Mouse (Mus musculus) heart, adult 9 months (tissue): ENCODE measurements at regions not wholly inside any gene's neighbourhood (a gene's known extent, or its start where the extent isn't known, plus 50 kb on each side); places are given as distances from the start of the nearest gene placed in this dataset.

Experiments
- DNase-seq, 2 experiments: peaks; one replicate each; pipeline ENCODE4 v3.0.0; 2022; ENCODE audit warnings: low spot score in 2 of 2

GRCm38 (mm10) chr11:111696668-111697067 is 630.7 kb downstream of the Kcnj2 start:
- DNase-seq = no peak

- no peak for DNase-seq
Observed at GRCm38 (mm10) chr11:111699862-111700261, 633.9 kb downstream of the Kcnj2 start.

- no peak for DNase-seq
Observed at GRCm38 (mm10) chr11:111706882-111707281, 640.9 kb downstream of the Kcnj2 start.

- no peak for DNase-seq
Observed at GRCm38 (mm10) chr11:111715401-111715800, 649.4 kb downstream of the Kcnj2 start.

DNA sequence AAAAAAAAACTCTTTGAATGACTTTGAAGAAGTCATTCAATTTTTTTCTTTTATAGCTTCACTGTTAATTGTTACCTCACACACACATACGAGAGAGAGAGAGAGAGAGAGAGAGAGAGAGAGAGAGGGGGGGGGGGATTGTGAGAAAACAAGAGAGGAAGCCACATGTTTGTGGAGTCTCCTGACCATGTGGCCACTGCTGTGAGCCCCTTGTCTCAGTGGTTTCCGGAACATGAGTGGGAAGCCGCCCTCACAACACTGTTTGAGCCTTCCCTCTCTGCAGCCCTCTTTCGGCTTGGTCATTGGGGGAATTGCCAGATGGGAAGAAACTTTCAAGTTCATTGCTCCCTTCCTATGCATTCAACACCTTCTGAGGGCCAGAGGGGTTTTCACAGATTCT is 656.3 kb downstream of the Kcnj2 start:
- no peak for DNase-seq

GRCm38 (mm10) chr11:111728148-111728547 is 662.2 kb downstream of the Kcnj2 start:
- DNase-seq = no peak

- no peak for DNase-seq
Observed at GRCm38 (mm10) chr11:111732096-111732495, 666.1 kb downstream of the Kcnj2 start.

DNA sequence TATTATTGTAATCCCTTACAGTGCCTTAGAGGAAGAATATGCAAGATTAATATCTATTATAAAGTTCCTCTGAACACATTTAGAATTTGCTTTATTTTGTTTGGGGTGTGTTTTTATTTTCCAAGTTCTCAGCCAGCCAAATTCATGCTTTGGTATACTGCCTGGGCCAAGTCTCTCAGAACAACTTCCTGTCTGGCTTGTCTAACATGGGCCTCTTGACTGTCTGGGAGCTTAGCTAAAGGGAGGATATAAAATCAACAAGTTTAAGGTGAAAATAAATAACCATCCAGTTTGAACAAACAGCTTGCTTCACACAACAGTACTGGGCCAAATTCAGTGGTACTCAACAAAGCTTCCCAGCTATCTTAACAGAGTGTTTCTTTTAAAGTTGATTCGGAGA is 669.5 kb downstream of the Kcnj2 start:
- DNase-seq = peak; percentile 31 to 44

DNA sequence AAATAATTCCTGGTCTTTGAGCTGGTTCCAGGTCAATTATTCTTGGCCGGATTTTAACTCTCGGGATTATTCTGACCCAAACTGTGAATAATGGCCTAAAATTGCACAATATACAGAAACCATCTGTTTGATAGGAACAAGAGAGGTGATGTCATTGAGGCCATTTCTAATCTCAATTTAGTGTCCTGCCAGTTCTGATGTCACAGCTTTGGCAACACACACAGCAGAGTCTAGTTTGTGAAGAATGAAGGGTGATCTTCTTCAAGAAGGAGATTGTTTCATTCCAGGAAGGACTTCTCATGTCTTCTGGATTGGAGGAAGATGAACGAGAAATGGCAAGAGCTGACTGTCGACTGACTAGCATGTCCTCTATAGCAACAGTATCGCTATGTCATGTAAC is 670.0 kb downstream of the Kcnj2 start:
- peak; percentile 63 to 85 for DNase-seq

DNA sequence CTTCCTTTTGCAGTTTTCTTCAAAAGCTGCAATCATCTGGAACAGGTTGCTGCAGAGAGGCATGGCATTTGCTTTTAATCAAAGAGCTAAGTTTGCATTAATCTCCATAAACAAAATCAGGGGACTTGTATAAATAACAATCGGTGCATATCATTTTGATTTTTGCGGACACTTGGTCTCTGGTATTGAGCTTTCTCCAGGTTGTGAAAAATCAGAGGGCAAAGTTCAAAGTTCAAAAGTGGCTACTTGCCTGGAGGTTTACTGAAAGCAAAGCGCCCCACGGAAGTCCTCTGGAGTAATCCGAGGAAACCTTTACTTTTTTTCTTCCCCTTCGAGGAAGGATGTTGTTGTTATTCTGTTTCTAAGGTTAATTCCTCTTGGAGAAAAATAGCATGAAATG is 677.4 kb downstream of the Kcnj2 start:
- no peak for DNase-seq

- DNase-seq = peak; percentile 8 to 13
Observed at GRCm38 (mm10) chr11:111747262-111747946, 681.4 kb downstream of the Kcnj2 start.

GRCm38 (mm10) chr11:111747947-111748322 is 682.0 kb downstream of the Kcnj2 start:
- DNase-seq = peak in 1 of 2 experiments; percentile 9

- DNase-seq = no peak
Observed at GRCm38 (mm10) chr11:111748496-111748895, 682.5 kb downstream of the Kcnj2 start.

DNA sequence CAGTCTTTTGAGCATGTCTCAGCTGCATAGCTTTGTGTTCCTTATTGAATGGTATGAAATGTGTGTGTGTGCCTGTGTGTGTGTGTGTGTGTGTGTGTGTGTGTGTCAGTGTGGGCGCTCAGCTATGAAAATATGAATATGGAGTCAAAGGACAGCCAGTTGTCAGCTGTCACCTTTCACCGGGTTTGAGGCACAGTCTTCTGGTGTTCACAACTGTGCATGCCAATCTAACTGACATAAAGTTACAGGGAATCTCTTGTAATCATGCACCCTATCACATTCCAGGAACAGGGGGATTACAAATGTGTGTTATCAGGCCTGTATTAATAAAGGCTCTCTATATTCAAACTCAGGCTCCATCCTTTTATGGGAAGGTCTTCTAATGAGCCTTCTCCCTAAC is 688.8 kb downstream of the Kcnj2 start:
- DNase-seq = no peak

GRCm38 (mm10) chr11:111763081-111763480 is 697.1 kb downstream of the Kcnj2 start:
- DNase-seq = peak; percentile 9 to 21

GRCm38 (mm10) chr11:111766371-111767011 is 700.5 kb downstream of the Kcnj2 start:
- DNase-seq = peak; percentile 10 to 15

DNA sequence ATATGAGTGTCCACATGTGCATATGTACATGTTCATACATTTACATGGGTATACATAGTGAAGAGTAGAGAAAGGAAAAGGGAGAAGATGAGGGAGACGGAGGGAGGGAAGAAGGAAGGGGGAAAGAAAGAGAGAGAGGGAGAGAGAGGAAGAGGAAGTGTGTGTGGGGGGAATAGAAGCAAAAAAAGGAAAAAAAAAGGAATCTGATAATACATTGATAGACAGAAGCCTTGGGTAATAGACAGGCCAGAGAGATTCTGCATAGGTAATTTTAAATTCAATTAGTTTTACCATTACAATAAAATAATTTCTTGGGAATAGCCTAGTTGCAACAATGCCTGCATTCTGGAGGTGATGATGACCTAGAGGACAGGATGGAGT is 701.0 kb downstream of the Kcnj2 start:
- DNase-seq = no peak

GRCm38 (mm10) chr11:111774108-111774679 is 708.2 kb downstream of the Kcnj2 start:
- no peak for DNase-seq

GRCm38 (mm10) chr11:111781321-111781720 is 715.4 kb downstream of the Kcnj2 start:
- DNase-seq = peak in 1 of 2 experiments; percentile 36

DNA sequence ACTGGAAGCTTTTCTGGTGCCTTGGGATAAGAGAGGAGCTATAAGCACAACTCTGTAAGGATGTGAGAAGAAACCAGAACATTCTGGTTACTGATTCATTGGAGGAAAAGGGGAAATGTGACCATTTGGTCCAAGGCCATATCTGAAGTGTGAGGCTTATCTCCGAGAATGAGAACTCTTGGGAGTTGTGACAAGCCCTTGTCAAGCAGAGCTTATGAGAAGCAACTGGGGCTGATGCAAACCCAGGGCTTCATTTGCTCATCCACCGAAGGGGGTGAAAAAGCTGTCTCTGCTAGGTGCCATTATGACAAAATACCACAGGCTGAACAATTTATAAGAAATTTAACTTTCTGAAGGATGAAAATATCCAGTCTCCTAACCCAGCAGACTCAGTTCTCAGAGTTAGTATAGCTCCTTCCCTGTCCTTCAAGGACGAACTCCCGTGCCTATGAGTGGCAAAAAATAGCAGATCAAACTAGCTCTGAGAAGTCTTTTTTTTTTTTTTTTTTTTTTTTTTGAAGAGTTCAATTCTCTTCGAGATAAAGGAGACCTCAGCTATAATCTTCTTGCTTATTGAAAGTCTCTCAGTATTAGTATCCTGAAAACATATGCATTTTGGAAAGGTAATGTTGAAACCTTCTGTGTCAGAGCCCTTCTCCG is 725.4 kb downstream of the Kcnj2 start:
- DNase-seq = no peak

- DNase-seq = no peak
Observed at GRCm38 (mm10) chr11:111801033-111801432, 735.1 kb downstream of the Kcnj2 start.

- DNase-seq = no peak
Observed at GRCm38 (mm10) chr11:111816176-111816775, 750.3 kb downstream of the Kcnj2 start.
